Mouse (Mus musculus): ENCODE measurements around the gene Nav2. TPM values are rescaled to one million over a fixed set of nuclear protein-coding genes. Genes with fewer than 3 reads are reported as not detected.

Gene Nav2
- total and polyA plus RNA-seq, 3 experiments: under 0.01 TPM; not detected in 2

DNA sequence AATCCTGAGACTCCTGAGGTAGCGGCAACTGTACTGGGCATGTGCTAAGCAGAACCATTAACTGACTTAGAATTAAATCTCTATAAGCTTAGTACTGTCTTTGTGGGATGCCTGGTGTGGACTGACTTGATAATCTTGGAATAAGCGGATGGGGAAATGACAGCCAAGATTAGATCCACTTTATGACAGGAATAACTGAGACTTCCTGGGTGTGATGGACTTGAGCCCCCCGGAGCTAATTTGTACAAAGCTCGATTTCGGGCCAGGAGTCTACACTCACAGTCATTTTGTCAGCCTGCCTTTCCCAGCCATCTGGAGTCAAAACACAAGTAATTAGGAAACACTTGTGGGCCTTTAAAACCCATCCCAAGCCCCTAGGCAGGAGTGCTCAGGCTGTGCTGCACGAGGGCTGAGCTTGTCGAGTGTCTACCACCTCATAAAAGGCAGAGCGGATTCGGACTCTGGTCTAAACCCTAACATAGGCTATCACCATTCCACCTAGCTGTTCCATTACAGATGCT lies 359.9 kb downstream of the Nav2 start:
- no peak overlapping the region for H3K9ac ChIP-seq (ENCODE audit: insufficient read depth, low read depth)
- no peak overlapping the region for H3K4me3 ChIP-seq (replicated peaks in 1 of 3; ENCODE audit: low read depth in 2 of 3, low read length in 2 of 3, poor library complexity in 1 of 3)
- no peaks in the 10 kb centered on the region for H3K9me3 ChIP-seq (replicated peaks; ENCODE audit: low read length)
- peaks cover 81% of the 10 kb centered on the region for H3K27me3 ChIP-seq (replicated peaks)
- H3K4me2 ChIP-seq (ENCODE audit: insufficient read depth, low read depth, poor library complexity, severe bottlenecking): no peak overlapping the region
- dilution Hi-C loops (cut with MboI; ENCODE audit: extremely low pct_ligation_motif_present, extremely low pct_unique_long_range_greater_than_20kb, low sequenced_read_pairs): no loop called here
- H3K36me3 ChIP-seq (replicated peaks in 1 of 2; ENCODE audit: control insufficient read depth in 1 of 2, insufficient read depth in 1 of 2, low read length in 1 of 2): no peaks in the 10 kb centered on the region
- no peak overlapping the region for H3K27ac ChIP-seq (ENCODE audit: insufficient read depth, low read depth)
- in situ Hi-C loops (cut with MboI; ENCODE audit: low pct_ligation_motif_present, low pct_unique_long_range_greater_than_20kb, low sequenced_read_pairs): loop anchor here (25.0 kb wide), 1 partner anchor 506 kb away; no protein-coding TSS in a partner anchor
- TF ChIP-seq HCFC1 (IDR thresholded peaks at IDR 0.05; ENCODE audit: low read depth, low read length): no peak
- no peak for TF ChIP-seq RAD21 (IDR thresholded peaks at IDR 0.05; ENCODE audit: low read depth, low read length)
- TF ChIP-seq USF2 (conservative IDR thresholded peaks at IDR 0.05; ENCODE audit: low read depth, low read length): no peak
- no peak for TF ChIP-seq CHD1 (IDR thresholded peaks at IDR 0.05; ENCODE audit: low read depth, low read length)
- no peak for TF ChIP-seq MEF2A (IDR thresholded peaks at IDR 0.05; ENCODE audit: borderline replicate concordance, low read depth, low read length)
- no peak for TF ChIP-seq USF1 (IDR thresholded peaks at IDR 0.05; ENCODE audit: low read depth, low read length)
- TF ChIP-seq MAX (IDR thresholded peaks at IDR 0.05; ENCODE audit: low read length): no peak
- no peak for TF ChIP-seq NELFE (IDR thresholded peaks at IDR 0.05; ENCODE audit: low read depth, low read length)
- TF ChIP-seq TBP (conservative IDR thresholded peaks at IDR 0.05; ENCODE audit: low read depth, low read length): no peak
- TF ChIP-seq POLR2AphosphoS2 (IDR thresholded peaks at IDR 0.05; ENCODE audit: low read depth, low read length): no peak
- TF ChIP-seq POLR2A (IDR thresholded peaks at IDR 0.05; ENCODE audit: low read depth, low read length): no peak
- no peak for TF ChIP-seq PAX5 (IDR thresholded peaks at IDR 0.05; ENCODE audit: low read length)
- TF ChIP-seq IRF4 (IDR thresholded peaks at IDR 0.05; ENCODE audit: low read depth, low read length): no peak
- TF ChIP-seq ZMIZ1 (IDR thresholded peaks at IDR 0.05; ENCODE audit: low read depth, low read length): no peak
- TF ChIP-seq JUND (conservative IDR thresholded peaks at IDR 0.05; ENCODE audit: low read depth, low read length): no peak
- no peak for TF ChIP-seq TCF12 (IDR thresholded peaks at IDR 0.05; ENCODE audit: low read depth, low read length)
- no peak for TF ChIP-seq RCOR1 (conservative IDR thresholded peaks at IDR 0.05; ENCODE audit: low read depth, low read length)
- no peak for TF ChIP-seq ZNF384 (IDR thresholded peaks at IDR 0.05; ENCODE audit: low read depth, low read length)
- no peak for TF ChIP-seq NRF1 (IDR thresholded peaks at IDR 0.05; ENCODE audit: low read depth, low read length)
- no peak for TF ChIP-seq ZKSCAN1 (IDR thresholded peaks at IDR 0.05; ENCODE audit: borderline replicate concordance, low read depth, low read length)
- H3K4me1 ChIP-seq (ENCODE audit: control insufficient read depth in 1 of 2, insufficient read depth in 2 of 2): no peaks in the 10 kb centered on the region
- no peak for DNase-seq (ENCODE audit: extremely low read depth)
- H3K79me2 ChIP-seq (replicated peaks; ENCODE audit: control insufficient read depth, extremely low read depth, insufficient read depth, poor library complexity, severe bottlenecking): no peaks in the 10 kb centered on the region

GRCm38 (mm10) chr7:49270855-49271254 lies 362.3 kb downstream of the Nav2 start:
- no peak for TF ChIP-seq ZMIZ1 (IDR thresholded peaks at IDR 0.05; ENCODE audit: low read depth, low read length)
- no peak for TF ChIP-seq MEF2A (IDR thresholded peaks at IDR 0.05; ENCODE audit: borderline replicate concordance, low read depth, low read length)
- TF ChIP-seq ETS1 (conservative IDR thresholded peaks at IDR 0.05; ENCODE audit: low read depth, low read length): no peak
- no peak for TF ChIP-seq USF2 (conservative IDR thresholded peaks at IDR 0.05; ENCODE audit: low read depth, low read length)
- no peak for TF ChIP-seq TCF12 (IDR thresholded peaks at IDR 0.05; ENCODE audit: low read depth, low read length)
- no peak for TF ChIP-seq ELF1 (IDR thresholded peaks at IDR 0.05; ENCODE audit: low read depth, low read length)
- no peak for TF ChIP-seq HCFC1 (IDR thresholded peaks at IDR 0.05; ENCODE audit: low read depth, low read length)
- no peak for TF ChIP-seq EP300 (IDR thresholded peaks at IDR 0.05; ENCODE audit: low read length)
- no peak for TF ChIP-seq CHD2 (IDR thresholded peaks at IDR 0.05; ENCODE audit: low read length)
- no peak for TF ChIP-seq CHD1 (IDR thresholded peaks at IDR 0.05; ENCODE audit: low read depth, low read length)
- no peak for TF ChIP-seq KAT2A (IDR thresholded peaks at IDR 0.05; ENCODE audit: insufficient replicate concordance, low read length)
- no peak for TF ChIP-seq MAX (IDR thresholded peaks at IDR 0.05; ENCODE audit: low read length)
- no peak for TF ChIP-seq SMC3 (IDR thresholded peaks at IDR 0.05; ENCODE audit: low read depth, low read length)
- TF ChIP-seq USF1 (IDR thresholded peaks at IDR 0.05; ENCODE audit: low read depth, low read length): no peak
- dilution Hi-C loops (cut with MboI; ENCODE audit: extremely low pct_ligation_motif_present, extremely low pct_unique_long_range_greater_than_20kb, low sequenced_read_pairs): no loop called here
- in situ Hi-C loops (cut with MboI; ENCODE audit: low pct_ligation_motif_present, low pct_unique_long_range_greater_than_20kb, low sequenced_read_pairs): loop anchor here (10.0 to 25.0 kb wide), 2 partner anchors 146 to 509 kb away; no protein-coding TSS in a partner anchor
- no peak overlapping the region for H3K27ac ChIP-seq (ENCODE audit: insufficient read depth, low read depth)
- no peaks in the 10 kb centered on the region for H3K4me1 ChIP-seq (ENCODE audit: control insufficient read depth in 1 of 2, insufficient read depth in 2 of 2)
- no peaks in the 10 kb centered on the region for H3K79me2 ChIP-seq (replicated peaks; ENCODE audit: control insufficient read depth, extremely low read depth, insufficient read depth, poor library complexity, severe bottlenecking)
- peaks cover 72% of the 10 kb centered on the region for H3K27me3 ChIP-seq (replicated peaks)
- no peak for DNase-seq (ENCODE audit: extremely low read depth)
- no peaks in the 10 kb centered on the region for H3K9me3 ChIP-seq (replicated peaks; ENCODE audit: low read length)
- no peak overlapping the region for H3K4me2 ChIP-seq (ENCODE audit: insufficient read depth, low read depth, poor library complexity, severe bottlenecking)
- H3K4me3 ChIP-seq (replicated peaks in 1 of 3; ENCODE audit: low read depth in 2 of 3, low read length in 2 of 3, poor library complexity in 1 of 3): no peak overlapping the region
- no peak overlapping the region for H3K9ac ChIP-seq (ENCODE audit: insufficient read depth, low read depth)
- H3K36me3 ChIP-seq (replicated peaks in 1 of 2; ENCODE audit: control insufficient read depth in 1 of 2, insufficient read depth in 1 of 2, low read length in 1 of 2): no peaks in the 10 kb centered on the region
